16 mouse cellular contexts compared by ENCODE assay signal in the genomic region with DNA sequence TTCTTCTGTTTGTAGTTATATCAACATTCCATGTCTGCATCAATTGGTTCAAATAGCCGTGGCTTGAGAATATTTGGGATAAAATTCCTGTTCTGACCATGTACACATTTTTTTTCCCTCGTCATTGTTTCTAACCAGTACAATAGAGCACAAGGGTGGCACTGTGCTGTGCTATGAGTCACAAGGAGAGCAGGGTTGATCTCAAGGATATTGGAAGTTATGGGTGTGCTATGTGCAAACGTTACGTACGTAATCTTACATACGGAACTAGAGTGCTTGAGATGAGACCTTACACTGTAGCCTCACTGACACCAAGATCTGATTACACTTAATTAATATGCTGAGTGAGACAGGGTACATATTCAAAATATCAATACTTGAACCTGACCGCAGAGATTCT. TPM values are rescaled to one million over a fixed set of nuclear protein-coding genes. Genes with fewer than 3 reads are reported as not detected.
DNase-seq lines count a peak whose midpoint lies in the region; ATAC-seq and TF ChIP-seq lines count a peak whose summit lies in the region.
"Had no signal": no experiment of that assay in that cellular context is flagged by ENCODE, and none has a peak within 500 bp of the region (broad histone marks: within the 10 kb centered on the region; RNA-seq: fewer than 3 reads in every experiment).

No protein-coding gene starts in this region.

- no peaks in the 10 kb centered on the region for H3K27me3 ChIP-seq in intestine, embryonic 15.5 days (replicated peaks)
- no peaks in the 10 kb centered on the region for H3K27me3 ChIP-seq in intestine, embryonic 16.5 days (replicated peaks; ENCODE audit: control insufficient read depth, insufficient read depth, low read length)
- no peaks in the 10 kb centered on the region for H3K27me3 ChIP-seq in intestine, postnatal 0 days (replicated peaks; ENCODE audit: control insufficient read depth, insufficient read depth, low read length)
- H3K27me3 ChIP-seq in stomach, postnatal 0 days (ENCODE audit: control insufficient read depth, insufficient read depth, low read length), result no peaks in the 10 kb centered on the region
- H3K27me3 ChIP-seq: embryonic facial prominence, embryonic 12.5 days; forebrain, embryonic 13.5 days; forebrain, embryonic 15.5 days; Patski had no signal

- no peak for TF ChIP-seq CTCF in intestine, postnatal 0 days (IDR thresholded peaks at IDR 0.05; ENCODE audit: low read depth)
- TF ChIP-seq CTCF in stomach, postnatal 0 days (IDR thresholded peaks at IDR 0.05; ENCODE audit: low read depth), result no peak

- H3K9me3 ChIP-seq in intestine, embryonic 15.5 days, result no peaks in the 10 kb centered on the region
- no peaks in the 10 kb centered on the region for H3K9me3 ChIP-seq in intestine, embryonic 16.5 days (ENCODE audit: control insufficient read depth, low read length)
- no peaks in the 10 kb centered on the region for H3K9me3 ChIP-seq in intestine, postnatal 0 days (ENCODE audit: control insufficient read depth)
- no peaks in the 10 kb centered on the region for H3K9me3 ChIP-seq in stomach, postnatal 0 days (ENCODE audit: control insufficient read depth, low read length)
- H3K9me3 ChIP-seq: embryonic facial prominence, embryonic 10.5 days; embryonic facial prominence, embryonic 12.5 days; forebrain, embryonic 13.5 days; forebrain, embryonic 15.5 days had no signal

- peak; percentile 53 for DNase-seq in Muller cell, postnatal 12 days (ENCODE audit: inconsistent ontology term)
- no peak for DNase-seq in stomach, postnatal 0 days (ENCODE audit: low spot score)
- no peak for DNase-seq in ovary, adult 18-20 months (ENCODE audit: low spot score)
- DNase-seq in spleen, postnatal 14 days (ENCODE audit: low spot score in 2 of 2), result no peak
- DNase-seq: adrenal gland, adult 8-10 months; adrenal gland, postnatal 14 days; adrenal gland, postnatal 36 days; forebrain, postnatal 0 days had no signal

- H3K4me2 ChIP-seq in intestine, embryonic 15.5 days (replicated peaks), result no peak overlapping the region
- H3K4me2 ChIP-seq in intestine, embryonic 16.5 days (ENCODE audit: low read depth, low read length), result no peak overlapping the region
- no peak overlapping the region for H3K4me2 ChIP-seq in intestine, postnatal 0 days (replicated peaks; ENCODE audit: low read depth)
- no peak overlapping the region for H3K4me2 ChIP-seq in stomach, postnatal 0 days (replicated peaks; ENCODE audit: low read depth)
- H3K4me2 ChIP-seq: embryonic facial prominence, embryonic 12.5 days; forebrain, embryonic 13.5 days; forebrain, embryonic 15.5 days had no signal

- H3K9ac ChIP-seq in intestine, embryonic 15.5 days, result no peak overlapping the region
- no peak overlapping the region for H3K9ac ChIP-seq in intestine, embryonic 16.5 days (ENCODE audit: low read depth, low read length)
- H3K9ac ChIP-seq in intestine, postnatal 0 days (ENCODE audit: low read depth, low read length), result no peak overlapping the region
- H3K9ac ChIP-seq in stomach, postnatal 0 days (ENCODE audit: low read length), result no peak overlapping the region
- H3K9ac ChIP-seq: embryonic facial prominence, embryonic 12.5 days; forebrain, embryonic 13.5 days; forebrain, embryonic 15.5 days; forebrain, postnatal 0 days had no signal

- H3K27ac ChIP-seq in intestine, embryonic 15.5 days, result no peak overlapping the region
- no peak overlapping the region for H3K27ac ChIP-seq in intestine, embryonic 16.5 days (ENCODE audit: low read length)
- H3K27ac ChIP-seq in intestine, postnatal 0 days (ENCODE audit: low read depth, low read length), result no peak overlapping the region
- H3K27ac ChIP-seq in stomach, postnatal 0 days (replicated peaks), result no peak overlapping the region; the same call in 1 of the 2 replicates
- H3K27ac ChIP-seq: embryonic facial prominence, embryonic 10.5 days; embryonic facial prominence, embryonic 12.5 days; forebrain, embryonic 13.5 days; forebrain, embryonic 15.5 days had no signal

- TF ChIP-seq EP300 in stomach, postnatal 0 days (optimal IDR thresholded peaks at IDR 0.05), result no peak

- 73% methylated on average over 7 of the region's 7 CpGs for WGBS in intestine, embryonic 15.5 days
- WGBS in intestine, embryonic 16.5 days, result 73% methylated on average over 7 of the region's 7 CpGs
- WGBS in intestine, postnatal 0 days, result 68% methylated on average over 7 of the region's 7 CpGs
- WGBS in stomach, postnatal 0 days, result 57% methylated on average over 7 of the region's 7 CpGs

- 0 out of 2 replicates have a peak, but pooled peaks have one; percentile 21 for ATAC-seq in intestine, embryonic 15.5 days
- no peak; the same call in 1 of the 2 replicates for ATAC-seq in intestine, embryonic 16.5 days
- ATAC-seq in intestine, postnatal 0 days, result peak; percentile 35; the same call in 1 of the 2 replicates
- peak; percentile 93 for ATAC-seq in stomach, postnatal 0 days (ENCODE audit: low FRiP score, low TSS enrichment)
- ATAC-seq: forebrain, postnatal 0 days had no signal

- H3K36me3 ChIP-seq in intestine, embryonic 15.5 days, result no peaks in the 10 kb centered on the region
- no peaks in the 10 kb centered on the region for H3K36me3 ChIP-seq in intestine, embryonic 16.5 days (ENCODE audit: control insufficient read depth, insufficient read depth, low read length)
- no peaks in the 10 kb centered on the region for H3K36me3 ChIP-seq in intestine, postnatal 0 days (ENCODE audit: control insufficient read depth, insufficient read depth)
- H3K36me3 ChIP-seq in stomach, postnatal 0 days (ENCODE audit: control insufficient read depth, insufficient read depth, low read length), result no peaks in the 10 kb centered on the region
- H3K36me3 ChIP-seq: embryonic facial prominence, embryonic 10.5 days; embryonic facial prominence, embryonic 12.5 days; forebrain, embryonic 15.5 days had no signal

- 0 out of 2 replicates have a peak, but pooled peaks cover 9% of the 10 kb centered on the region for H3K4me1 ChIP-seq in intestine, embryonic 15.5 days (replicated peaks)
- peaks cover 2% of the 10 kb centered on the region; the same call in 1 of the 2 replicates for H3K4me1 ChIP-seq in intestine, embryonic 16.5 days (ENCODE audit: control insufficient read depth, insufficient read depth, low read length)
- H3K4me1 ChIP-seq in intestine, postnatal 0 days (replicated peaks; ENCODE audit: control insufficient read depth, insufficient read depth, low read length), result no peaks in the 10 kb centered on the region
- H3K4me1 ChIP-seq in stomach, postnatal 0 days (replicated peaks; ENCODE audit: control insufficient read depth, insufficient read depth), result no peaks in the 10 kb centered on the region

- no peak overlapping the region for H3K4me3 ChIP-seq in intestine, embryonic 15.5 days (replicated peaks)
- H3K4me3 ChIP-seq in intestine, embryonic 16.5 days (ENCODE audit: low read length), result no peak overlapping the region
- H3K4me3 ChIP-seq in intestine, postnatal 0 days (ENCODE audit: low read depth, low read length), result no peak overlapping the region
- no peak overlapping the region for H3K4me3 ChIP-seq in stomach, postnatal 0 days (ENCODE audit: low read depth, low read length)
- H3K4me3 ChIP-seq: embryonic facial prominence, embryonic 10.5 days; embryonic facial prominence, embryonic 12.5 days; forebrain, embryonic 13.5 days; forebrain, embryonic 15.5 days had no signal

RNA-seq across cellular contexts. Expression of gene Phlda1, which starts 21.5 kb away (rescaled TPM):
- 38.6 and 43.2 TPM in 2 replicates for polyA plus RNA-seq in intestine, embryonic 15.5 days (2015; fragmentation: Nextera tagmentation; extraction: Ambion mirVana)
- polyA plus RNA-seq in intestine, embryonic 16.5 days (2015; fragmentation: Nextera tagmentation; extraction: Ambion mirVana), result 31.9 and 32.2 TPM in 2 replicates
- polyA plus RNA-seq in intestine, postnatal 0 days (2015; fragmentation: Nextera tagmentation; extraction: Ambion mirVana), result 21.0 and 21.4 TPM in 2 replicates
- 29.6 and 32.3 TPM in 2 replicates for polyA plus RNA-seq in stomach, postnatal 0 days (2015; fragmentation: Nextera tagmentation; extraction: Ambion mirVana)

RNA-seq across cellular contexts. Expression of gene Nap1l1, which starts 54.6 kb away (rescaled TPM):
- polyA plus RNA-seq in intestine, embryonic 15.5 days (2015; fragmentation: Nextera tagmentation; extraction: Ambion mirVana), result 168 and 196 TPM in 2 replicates
- polyA plus RNA-seq in intestine, embryonic 16.5 days (2015; fragmentation: Nextera tagmentation; extraction: Ambion mirVana), result 118 and 140 TPM in 2 replicates
- 62.1 and 64.2 TPM in 2 replicates for polyA plus RNA-seq in intestine, postnatal 0 days (2015; fragmentation: Nextera tagmentation; extraction: Ambion mirVana)
- polyA plus RNA-seq in stomach, postnatal 0 days (2015; fragmentation: Nextera tagmentation; extraction: Ambion mirVana), result 85.1 and 90.6 TPM in 2 replicates
